Mouse (Mus musculus): ENCODE data around the gene Dpm3.

- TF ChIP-seq CTCF (conservative IDR thresholded peaks at IDR 0.05; ENCODE audit: insufficient read depth, insufficient read length, low read depth, low read length) (no peak), POLR2A (IDR thresholded peaks at IDR 0.05; ENCODE audit: low read depth, low read length) (no peak)
These were observed 32.8 kb upstream of the Dpm3 start for GRCm38 (mm10) chr3:89226361-89226760.

Measured in kidney, adult 2 months (tissue).